Mouse (Mus musculus) megakaryocyte, adult 5-6 weeks (primary cell): Measurements from ENCODE around the gene Mpzl3. TPM values are rescaled to one million over a fixed set of nuclear protein-coding genes. Genes with fewer than 3 reads are reported as not detected.
"Not testable (repeated sequence)": the region's sequence is repeated elsewhere in the genome, so short reads cannot be mapped to it uniquely, and the experiment has no call there.

ENCODE experiments used
- ATAC-seq: 2 replicates; pipeline ENCODE4 v1.8.0; 2016; ENCODE audit warnings: mild to moderate bottlenecking, inconsistent platforms; ENCODE audit not compliant: poor library complexity, severe bottlenecking
- total RNA-seq, 2 experiments: library from RNA; stranded (forward) in 1 of 2; stranded (reverse) in 1 of 2; fragments of 153-499, 151-499 nt in 1 of 2; fragments of 221-1000, 200-1000 nt in 1 of 2; gene quantifications; 2 replicates each; pipeline versions ENCODE4 v1.2.3 to v1.2.4; 2015 to 2017

The Mpzl3 gene
- 2.0 and 2.5 TPM in 2 replicates for total RNA-seq (2015)
- total RNA-seq (2017), result 2.9 and 3.8 TPM in 2 replicates

- ATAC-seq, result peak; percentile 60
These were observed at the start of gene Mpzl3 for GRCm38 (mm10) chr9:45055082-45055713. Gene Mpzl3 (plus strand): TSS chr9:45055186.

GRCm38 (mm10) chr9:45007404-45007803, 47.6 kb upstream of the Mpzl3 start:
- ATAC-seq, result no peak

- ATAC-seq, result no peak
These were observed 46.6 kb upstream of the Mpzl3 start for GRCm38 (mm10) chr9:45008342-45008741.

GRCm38 (mm10) chr9:45009180-45010078, 45.6 kb upstream of the Mpzl3 start, which contains the start of gene Cd3e:
Gene Cd3e (minus strand): TSS chr9:45009627.
- ATAC-seq, result no peak

DNA sequence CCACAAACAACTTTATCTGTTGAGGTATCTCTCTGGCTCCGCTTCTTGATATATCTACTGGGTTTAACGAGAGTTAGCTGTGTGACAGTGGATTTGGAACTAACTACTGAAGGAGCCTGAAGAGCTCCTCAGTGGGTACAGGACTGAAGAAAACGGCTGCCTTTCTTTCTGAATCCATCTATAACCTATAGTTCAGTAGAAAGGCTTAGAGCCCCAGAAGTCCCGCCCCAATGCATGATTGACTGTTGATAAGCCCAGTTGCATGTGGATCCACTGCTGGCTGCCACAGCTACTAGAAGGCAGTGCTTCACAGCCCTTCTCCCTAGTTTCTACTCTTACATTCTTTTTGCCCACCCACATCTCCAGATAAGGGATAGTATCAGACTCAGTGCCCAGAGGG, 44.5 kb upstream of the Mpzl3 start:
- ATAC-seq, result no peak

GRCm38 (mm10) chr9:45011291-45011690, 43.7 kb upstream of the Mpzl3 start:
- no peak for ATAC-seq

DNA sequence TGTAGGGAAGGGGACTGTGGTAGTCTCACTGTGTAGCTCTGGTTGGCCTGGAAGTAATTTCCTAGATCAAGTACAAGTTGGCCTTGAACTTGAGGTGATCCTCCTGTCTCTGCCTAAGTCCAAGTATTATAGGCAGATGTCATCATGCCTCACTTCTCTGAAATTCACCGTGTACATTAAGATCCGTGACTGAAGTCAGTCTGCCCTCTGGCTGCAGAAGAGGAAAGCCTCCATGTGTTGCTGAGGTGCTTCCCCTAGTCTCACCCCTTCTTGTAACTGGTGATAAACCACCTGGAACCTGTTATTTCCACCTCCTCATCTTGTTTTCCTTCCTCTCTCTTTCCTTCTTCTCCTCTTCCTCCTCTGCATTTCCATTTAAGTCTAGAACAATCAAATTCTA, 40.1 kb upstream of the Mpzl3 start:
- ATAC-seq, result 0 out of 2 replicates have a peak, but pooled peaks have one; percentile 54

DNA sequence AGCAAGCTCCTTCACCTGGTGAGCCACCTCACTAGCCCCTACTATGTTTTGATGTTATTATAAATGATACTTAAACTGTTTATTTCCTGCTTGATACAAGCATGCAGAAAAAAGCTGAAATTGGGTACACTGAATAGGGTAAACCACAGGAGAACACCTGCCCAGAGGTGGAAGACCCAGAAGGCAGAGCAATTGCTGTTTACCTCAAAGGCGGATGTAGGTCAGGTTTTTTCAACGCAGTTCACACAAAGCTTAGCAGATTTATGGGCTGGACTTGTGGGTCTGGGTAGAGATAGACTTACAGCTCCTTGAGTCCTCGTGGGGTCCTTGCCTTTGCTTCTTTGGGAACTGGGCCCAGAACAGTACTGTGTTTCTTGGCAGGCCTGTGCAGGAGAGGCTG, 39.1 kb upstream of the Mpzl3 start:
- no peak for ATAC-seq

GRCm38 (mm10) chr9:45018031-45018430, 37.0 kb upstream of the Mpzl3 start:
- ATAC-seq, result no peak

DNA sequence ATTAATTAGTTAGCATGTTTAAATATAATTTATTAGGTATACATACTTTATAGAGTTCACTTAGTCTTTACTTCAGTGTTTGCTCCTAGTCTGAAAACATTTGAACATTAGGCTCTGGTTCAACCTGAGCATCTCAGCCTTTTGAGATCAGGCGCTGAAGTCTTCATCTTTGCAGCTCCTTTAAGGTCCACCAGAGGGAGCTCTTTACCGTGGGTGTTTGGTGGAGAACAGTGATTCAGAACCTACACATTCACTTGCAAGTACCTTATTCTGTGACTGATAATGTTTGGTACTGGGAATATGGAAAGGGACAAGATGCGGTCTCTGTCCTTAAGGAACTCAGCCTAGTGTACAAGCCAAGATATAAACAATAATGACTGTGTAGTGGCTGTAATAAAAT, 32.2 kb upstream of the Mpzl3 start:
- peak; percentile 84 for ATAC-seq

DNA sequence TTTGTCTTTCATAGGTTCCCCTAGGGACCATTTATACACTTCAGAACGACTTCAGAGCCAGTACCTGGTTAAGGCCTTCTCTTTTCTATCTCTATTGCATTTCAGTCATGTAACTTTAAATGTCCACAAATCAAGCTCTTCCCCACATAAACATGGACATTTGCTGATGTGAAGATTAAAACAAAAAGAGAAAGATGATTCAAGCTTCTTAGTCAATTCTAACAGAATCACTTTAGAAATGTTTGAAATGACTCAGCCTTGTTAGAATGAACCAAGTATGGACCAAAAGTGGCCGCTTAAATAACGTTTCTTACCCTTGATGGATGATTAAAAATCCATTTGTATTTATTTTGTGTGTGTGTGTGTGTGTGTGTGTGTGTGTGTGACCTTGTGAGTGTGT, 31.3 kb upstream of the Mpzl3 start:
- ATAC-seq, result no peak

DNA sequence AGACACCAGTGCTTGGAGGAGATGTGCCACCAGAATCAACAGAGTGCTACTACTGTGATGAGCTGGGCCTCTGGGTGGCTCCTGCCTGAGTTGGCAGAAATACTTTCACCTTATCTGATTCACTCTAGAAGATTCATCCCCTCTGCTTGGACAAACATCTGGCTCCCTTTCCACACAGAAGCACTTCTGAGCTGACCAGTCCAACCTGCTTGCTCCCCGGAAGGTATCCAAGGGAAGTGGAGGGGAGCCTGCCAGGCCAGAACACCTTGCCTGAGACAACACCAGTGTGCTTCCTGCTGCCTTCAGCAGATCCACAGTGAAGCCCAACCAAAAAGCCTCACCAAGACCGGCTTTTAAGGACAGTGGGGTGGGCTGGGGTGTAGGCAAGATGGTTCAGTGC, 30.8 kb upstream of the Mpzl3 start:
- ATAC-seq, result no peak

GRCm38 (mm10) chr9:45027376-45027775, 27.6 kb upstream of the Mpzl3 start:
- no peak for ATAC-seq

- ATAC-seq, result no peak
These were observed 24.6 kb upstream of the Mpzl3 start for GRCm38 (mm10) chr9:45030341-45030740.

GRCm38 (mm10) chr9:45032261-45032660, 22.7 kb upstream of the Mpzl3 start:
- no peak for ATAC-seq

DNA sequence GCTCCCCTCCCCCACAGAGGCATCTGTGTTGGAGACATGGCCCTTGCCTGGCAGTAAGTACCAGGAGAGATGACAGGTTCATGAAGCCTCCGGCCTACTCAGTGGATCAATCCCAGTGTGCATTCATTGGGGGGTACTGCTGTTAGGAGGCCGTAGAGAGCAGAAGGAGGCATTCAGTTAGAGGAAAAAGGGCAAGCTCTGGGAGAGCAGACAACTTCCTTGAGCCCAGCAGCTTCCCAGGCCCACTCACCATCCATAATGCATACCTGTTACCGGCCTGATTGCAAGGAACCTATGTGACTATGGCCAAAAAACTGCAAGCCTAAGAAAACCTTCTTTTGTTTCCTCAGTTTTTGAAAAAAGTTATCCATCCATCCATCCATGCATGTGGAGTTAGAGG, 20.5 kb upstream of the Mpzl3 start:
- ATAC-seq, result no peak

DNA sequence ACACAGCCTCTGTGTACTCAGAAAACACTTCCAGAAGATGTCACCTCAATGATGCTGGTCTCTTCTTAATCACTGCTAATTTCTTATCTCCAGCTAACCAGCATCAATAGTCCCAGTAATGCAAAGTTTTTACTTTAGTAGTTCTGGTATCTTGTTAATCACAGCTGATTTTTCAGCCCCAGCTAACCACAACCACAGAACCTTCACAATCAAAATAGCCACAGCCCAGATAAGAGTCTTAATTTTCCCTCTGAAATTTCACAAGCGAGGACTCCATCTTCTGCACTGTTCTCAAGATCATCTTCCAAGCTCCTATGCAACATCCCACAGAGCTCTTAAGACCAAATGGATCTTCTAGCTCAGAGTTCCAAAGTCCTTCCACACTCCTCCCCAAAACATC, 17.2 kb upstream of the Mpzl3 start:
- ATAC-seq, result not testable (repeated sequence)

DNA sequence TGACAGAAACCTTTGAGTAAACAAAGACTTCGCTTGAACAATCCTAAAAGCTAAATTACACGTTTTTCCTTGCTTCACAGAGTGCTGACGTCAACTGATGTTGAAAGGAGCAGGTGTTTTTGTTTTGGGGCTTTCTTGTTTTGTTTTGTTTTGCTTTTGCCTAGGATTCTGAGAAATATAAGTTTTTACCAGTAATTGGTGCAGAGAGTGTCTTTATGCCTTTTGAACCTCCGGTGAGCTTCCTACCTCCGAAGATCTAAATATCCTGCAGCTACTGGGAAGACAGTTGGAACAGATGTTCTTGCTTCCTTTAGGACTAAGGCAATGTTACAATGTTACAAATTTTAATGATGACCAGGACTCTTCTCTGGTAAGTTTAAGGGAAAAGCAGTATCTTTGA, 15.5 kb upstream of the Mpzl3 start, which contains the start of gene Mpzl2:
Mpzl2 (plus strand) TSS at position 301 of the 400 bp plus-strand sequence.
- ATAC-seq, result no peak

DNA sequence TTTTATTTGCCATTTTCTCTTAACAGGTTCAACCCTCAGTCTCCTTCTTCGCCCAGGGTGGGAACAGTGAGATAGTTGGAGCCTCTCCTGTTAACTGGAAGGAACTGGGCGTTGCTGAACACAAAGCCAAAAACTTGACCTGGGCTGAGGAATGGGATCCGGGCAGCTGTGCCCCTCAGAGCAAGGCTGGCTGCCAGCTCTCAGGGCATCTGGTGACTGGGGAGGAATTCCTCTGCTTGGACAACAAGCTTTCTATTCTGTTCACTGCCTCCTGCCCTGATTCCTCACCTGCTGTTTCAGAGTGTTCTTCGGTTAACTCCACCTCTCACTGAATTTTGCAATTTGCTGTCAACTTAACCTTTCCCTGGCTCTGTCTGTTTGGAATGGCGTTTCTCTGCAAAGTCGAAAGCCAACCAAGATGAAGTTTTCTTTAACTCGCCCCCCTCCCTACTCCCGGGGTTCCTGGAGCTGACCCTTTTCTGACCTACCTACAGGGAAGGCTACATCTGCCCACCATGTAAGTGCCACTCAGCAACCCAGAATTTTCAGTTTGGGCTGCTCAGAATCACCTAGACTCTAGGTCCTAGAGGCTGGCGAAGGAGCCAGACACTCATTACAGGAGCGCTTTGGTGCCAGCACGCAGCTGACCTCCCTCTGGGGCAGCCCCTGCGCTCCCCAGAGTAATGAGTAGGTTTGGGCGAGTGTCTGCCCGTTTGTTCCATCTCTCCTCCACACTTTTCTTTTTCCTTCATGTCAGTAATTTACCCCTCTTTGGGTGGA, 14.7 kb upstream of the Mpzl3 start:
- ATAC-seq, result no peak

- no peak for ATAC-seq
These were observed 13.7 kb upstream of the Mpzl3 start for GRCm38 (mm10) chr9:45041131-45041838.
